Mouse (Mus musculus) small intestine, adult 2 months (tissue): ENCODE data around the gene Lrrc34.

Experiments used
- CTCF ChIP-seq: fragments of 200-500 bp; IDR thresholded peaks from 2 replicates; pipeline ENCODE4 v1.5.1; 2012; ENCODE audit warnings: low read depth, mild to moderate bottlenecking, control low read depth, inconsistent platforms, low read length, moderate library complexity, mixed read lengths; ENCODE audit not compliant: insufficient replicate concordance, insufficient read length; ENCODE audit errors: extremely low read depth
- POLR2A ChIP-seq: fragments of 200-500 bp; IDR thresholded peaks from 2 replicates; pipeline ENCODE4 v1.6.1; 2012; ENCODE audit warnings: low read depth, mild to moderate bottlenecking, control low read depth, inconsistent platforms, low read length, moderate library complexity

DNA sequence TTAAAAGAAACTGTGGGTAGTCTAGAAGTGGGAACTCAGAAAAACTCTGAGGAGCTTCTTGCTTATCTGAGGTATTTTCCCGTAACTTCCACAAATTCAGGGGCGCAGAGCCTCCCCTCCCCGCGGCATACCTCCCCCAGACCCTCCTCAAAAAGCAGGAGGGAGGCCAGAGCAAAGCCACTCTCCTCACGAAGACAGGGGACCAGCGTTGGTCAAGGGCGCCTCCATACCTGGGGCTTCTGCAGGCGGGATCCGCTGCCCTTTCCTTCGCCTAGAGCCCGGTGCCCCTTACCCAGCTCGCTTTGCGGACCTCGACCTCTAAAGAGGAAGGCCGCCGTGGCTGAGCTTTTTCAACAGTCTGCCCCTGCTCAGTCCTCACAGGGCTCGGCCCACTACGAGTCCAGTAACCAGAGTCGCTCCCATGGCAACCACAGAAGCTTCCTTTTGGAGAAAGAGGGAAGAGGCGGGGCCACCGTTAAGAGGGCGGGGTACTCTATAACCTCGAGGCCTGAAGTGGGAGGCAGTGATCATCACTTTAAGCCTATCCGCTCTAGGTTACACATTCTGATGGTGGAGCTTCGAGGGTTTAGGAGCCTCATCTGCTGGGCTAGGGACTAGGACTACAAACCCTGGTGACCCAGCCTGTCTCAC is at the start of gene Lrrc34:
- TF ChIP-seq CTCF (no peak), POLR2A (no peak)
